Mouse (Mus musculus): ENCODE data around the gene Zfp354c.

DNA sequence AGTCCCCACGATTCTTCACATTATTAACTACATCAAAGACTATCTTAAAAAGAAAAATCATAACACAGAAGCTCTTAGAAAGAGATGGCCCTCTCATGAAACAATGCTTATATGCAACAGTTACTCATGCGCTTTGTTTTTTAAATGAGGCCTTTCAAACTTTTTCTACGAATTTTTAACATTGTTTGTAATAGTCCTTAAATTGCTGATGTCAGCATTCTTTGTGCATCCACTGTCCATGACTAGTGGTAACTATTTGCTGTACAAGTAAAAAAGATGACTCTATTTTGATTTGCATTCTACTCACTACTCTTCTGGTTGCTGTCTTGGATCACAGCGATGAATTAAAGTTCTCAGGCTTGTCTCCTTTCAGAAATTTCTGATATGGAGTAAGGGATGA, 13.3 kb downstream of the Zfp354c start:
- no peak for TF ChIP-seq MXI1 (IDR thresholded peaks at IDR 0.05; ENCODE audit: low read depth, low read length)
- no peak for TF ChIP-seq HCFC1 (IDR thresholded peaks at IDR 0.05; ENCODE audit: low read depth, low read length)
- TF ChIP-seq EP300 (IDR thresholded peaks at IDR 0.05; ENCODE audit: low read length) = no peak
- TF ChIP-seq IRF4 (IDR thresholded peaks at IDR 0.05; ENCODE audit: low read depth, low read length) = no peak
- no peak for TF ChIP-seq SIN3A (IDR thresholded peaks at IDR 0.05; ENCODE audit: low read length)
- no peak for TF ChIP-seq POLR2A (IDR thresholded peaks at IDR 0.05; ENCODE audit: low read depth, low read length)
- TF ChIP-seq CTCF (conservative IDR thresholded peaks at IDR 0.05 in 1 of 2, IDR thresholded peaks at IDR 0.05 in 1 of 2; ENCODE audit: low read depth in 2 of 2, low read length in 2 of 2) = no peak
- no peak for TF ChIP-seq ETS1 (conservative IDR thresholded peaks at IDR 0.05; ENCODE audit: low read depth, low read length)
- no peak for TF ChIP-seq CHD2 (IDR thresholded peaks at IDR 0.05; ENCODE audit: low read length)
- TF ChIP-seq ZKSCAN1 (IDR thresholded peaks at IDR 0.05; ENCODE audit: borderline replicate concordance, low read depth, low read length) = no peak
- no peak for TF ChIP-seq ZC3H11A (IDR thresholded peaks at IDR 0.05; ENCODE audit: low read depth, low read length)
- TF ChIP-seq MAFK (IDR thresholded peaks at IDR 0.05; ENCODE audit: insufficient replicate concordance, low read length) = peak; percentile 98
- no peak for TF ChIP-seq USF2 (conservative IDR thresholded peaks at IDR 0.05; ENCODE audit: low read depth, low read length)
- TF ChIP-seq CHD1 (IDR thresholded peaks at IDR 0.05; ENCODE audit: low read depth, low read length) = no peak
